Mouse (Mus musculus) adrenal gland, postnatal 10 days (tissue): ENCODE measurements at regions not wholly inside any gene's neighbourhood (a gene's known extent, or its start where the extent isn't known, plus 50 kb on each side); places are given as distances from the start of the nearest gene placed in this dataset.

Experiments used
- DNase-seq: peaks from one replicate; pipeline ENCODE4 v3.0.0; 2021; ENCODE audit warnings: mixed read lengths

DNA sequence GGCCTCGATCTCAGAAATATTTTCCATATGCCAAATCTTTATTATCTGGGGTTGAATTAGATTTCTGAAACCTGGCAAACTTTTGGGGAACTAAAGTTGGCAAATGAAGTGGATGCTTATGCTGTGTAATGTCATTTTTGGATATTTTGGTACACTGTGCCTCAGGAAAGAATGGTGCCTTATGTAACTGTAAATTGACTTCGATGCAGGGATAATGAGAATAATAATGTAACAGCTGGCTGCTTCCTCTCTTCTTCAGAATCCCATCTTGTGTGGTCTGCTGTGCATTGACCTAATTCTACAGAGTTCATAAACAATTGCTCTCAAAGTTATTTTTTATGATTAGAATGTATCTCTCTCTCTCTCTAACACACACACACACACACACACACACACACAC is 545.6 kb downstream of the Tfap2b start:
- DNase-seq: no peak

DNA sequence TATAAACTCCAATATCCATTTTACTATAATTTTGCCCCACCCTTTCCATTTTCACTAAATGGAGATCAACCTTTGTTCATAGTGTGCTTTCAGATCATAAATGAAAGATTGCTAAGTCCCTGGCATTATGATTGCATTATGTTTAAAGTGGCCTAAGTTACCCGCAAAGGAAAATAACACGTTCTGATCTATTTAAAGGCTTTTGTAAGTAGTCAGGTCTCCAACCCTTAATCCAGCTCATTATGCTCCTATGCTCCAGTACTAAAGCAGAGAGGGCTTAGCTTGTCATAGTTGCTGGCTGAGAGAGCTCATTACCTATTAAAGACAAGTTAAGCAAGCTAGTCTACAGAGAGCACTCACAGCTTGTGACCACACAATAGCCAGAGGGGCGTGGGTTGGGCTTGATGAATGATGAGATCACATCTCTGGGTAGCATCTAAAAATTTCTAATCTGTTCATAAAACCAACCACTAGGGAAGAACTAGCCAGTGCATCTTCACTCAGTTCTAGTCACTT is 549.3 kb downstream of the Tfap2b start:
- DNase-seq: no peak

DNA sequence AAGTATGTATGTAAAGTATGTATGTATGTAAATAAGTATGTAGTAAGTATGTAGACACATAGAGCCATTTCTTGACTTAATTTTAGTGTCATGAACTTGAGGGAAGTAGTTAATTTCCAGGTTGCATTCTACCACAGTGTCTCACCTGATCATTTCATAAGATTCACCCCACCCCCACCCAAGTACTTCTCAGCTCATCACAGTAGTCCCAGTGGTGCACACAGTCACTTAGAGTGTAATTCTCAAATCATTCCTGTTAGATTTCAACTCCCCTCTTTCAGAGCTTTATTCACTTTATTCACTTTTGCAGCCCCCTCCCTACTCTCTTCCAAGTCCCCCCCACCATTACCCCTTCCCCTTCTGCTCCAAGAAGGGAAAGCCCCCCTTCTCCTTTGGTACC is 558.2 kb downstream of the Tfap2b start:
- no peak for DNase-seq

DNA sequence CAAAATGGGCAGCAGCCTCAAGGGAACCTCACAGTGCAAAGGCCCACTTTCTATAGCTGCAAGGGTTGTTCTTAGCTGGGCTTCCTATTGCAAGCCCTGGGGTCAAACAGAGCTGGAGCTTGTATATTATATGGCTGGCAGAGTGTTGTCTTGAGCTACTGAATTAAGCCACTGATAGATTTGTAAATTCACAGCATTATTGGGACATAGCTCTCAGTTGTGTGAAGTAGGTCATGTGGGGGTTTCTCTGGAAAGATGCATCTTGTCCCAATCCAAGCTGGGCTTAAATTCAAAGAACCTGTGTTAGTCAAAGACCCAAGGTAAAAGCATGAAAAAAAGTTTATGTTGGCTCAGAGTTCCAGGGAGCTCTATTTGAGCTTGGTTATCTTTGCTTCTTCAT is 563.6 kb downstream of the Tfap2b start:
- no peak for DNase-seq

DNA sequence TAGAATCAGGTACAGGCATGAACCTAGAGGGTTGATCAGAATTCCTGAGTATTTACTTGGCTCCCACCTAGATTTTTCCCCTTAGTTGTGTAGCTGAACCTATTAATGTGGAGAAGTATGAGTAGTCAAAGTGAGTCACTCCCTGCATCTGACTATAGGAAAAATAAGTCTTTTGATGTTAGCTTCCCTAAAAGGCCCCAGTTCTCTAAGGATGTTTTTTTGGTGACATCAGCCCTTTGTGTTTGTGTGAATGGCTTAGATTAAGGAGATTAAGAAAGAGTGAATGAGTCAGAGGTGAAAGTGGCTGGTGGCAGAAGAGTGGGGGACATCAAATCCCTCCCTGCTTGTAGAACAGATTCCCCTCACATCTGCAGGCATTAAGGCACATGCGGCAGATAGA is 565.8 kb downstream of the Tfap2b start:
- DNase-seq: no peak

DNA sequence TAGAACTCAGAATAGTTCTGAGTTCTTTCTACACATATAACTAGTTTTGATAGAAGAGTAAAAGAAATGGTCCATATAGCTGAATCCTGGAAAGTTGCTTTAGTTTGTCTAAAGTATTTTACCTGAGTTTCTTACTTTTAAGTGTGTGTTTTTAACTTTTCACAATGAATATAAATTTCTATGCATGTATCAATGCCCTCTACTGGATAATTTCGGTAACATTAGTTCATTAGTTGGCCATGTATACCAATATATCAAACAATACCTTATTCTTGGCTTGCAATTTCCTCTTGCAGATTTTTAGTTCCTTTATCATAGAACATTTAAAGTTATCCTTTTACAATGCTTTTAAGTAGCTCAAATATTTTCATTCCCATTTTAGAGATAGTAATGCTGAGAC is 568.8 kb downstream of the Tfap2b start:
- no peak for DNase-seq

DNA sequence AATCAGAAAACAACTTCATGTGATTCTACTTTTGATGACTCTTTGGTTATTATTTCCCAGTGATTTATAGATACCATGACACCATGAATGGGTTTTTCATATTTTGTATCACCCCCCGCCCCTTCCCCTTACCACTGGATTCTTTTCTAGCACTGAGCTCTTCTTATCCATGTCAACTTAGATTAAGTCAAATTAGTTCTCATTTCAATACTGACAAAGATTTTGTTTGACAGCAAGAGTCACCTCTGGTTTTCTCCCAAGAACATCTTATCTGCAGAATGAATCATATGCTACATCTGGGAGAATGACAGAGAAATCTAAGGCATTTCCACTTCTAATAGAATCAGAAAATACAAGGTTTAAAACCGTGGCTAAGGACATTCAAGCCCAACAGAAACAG is 578.3 kb downstream of the Tfap2b start:
- no peak for DNase-seq

DNA sequence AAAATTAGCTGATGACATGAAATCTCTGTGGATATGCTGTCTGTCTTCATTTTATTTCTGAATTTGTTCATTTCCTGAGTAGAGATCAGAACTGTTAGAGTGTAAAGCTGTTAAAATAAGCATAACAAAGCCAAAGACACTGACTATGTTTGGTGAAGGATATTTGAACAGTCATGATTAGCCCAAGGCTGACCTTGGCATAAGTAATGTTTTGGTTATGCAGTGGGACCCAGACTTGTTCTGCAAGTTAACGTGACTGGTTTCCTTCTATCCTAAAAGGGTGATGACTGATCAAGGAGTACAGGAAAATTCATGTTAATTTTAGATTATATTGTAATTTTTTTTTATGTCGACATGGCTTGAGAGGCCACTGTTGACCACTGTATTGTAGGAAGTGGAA is 585.4 kb downstream of the Tfap2b start:
- DNase-seq: no peak

DNA sequence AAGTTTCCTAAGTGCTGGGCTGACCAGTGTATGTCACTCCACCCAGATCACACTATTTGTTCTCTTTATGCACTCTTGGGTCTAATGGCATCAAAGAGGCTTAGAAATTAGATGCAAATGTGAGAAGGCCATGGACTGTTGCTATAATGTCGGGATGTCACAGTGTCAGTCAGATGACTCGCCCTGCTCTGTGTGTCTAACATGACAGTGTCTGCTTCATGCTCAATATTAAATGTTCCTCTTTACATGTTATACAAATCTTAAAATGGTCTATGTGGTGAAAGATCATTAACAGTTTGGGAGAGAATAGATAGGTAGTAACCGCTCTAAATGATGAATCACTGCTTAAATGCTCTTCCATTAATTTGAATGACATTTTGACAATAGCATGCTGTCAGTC is 617.2 kb downstream of the Tfap2b start:
- DNase-seq: no peak

DNA sequence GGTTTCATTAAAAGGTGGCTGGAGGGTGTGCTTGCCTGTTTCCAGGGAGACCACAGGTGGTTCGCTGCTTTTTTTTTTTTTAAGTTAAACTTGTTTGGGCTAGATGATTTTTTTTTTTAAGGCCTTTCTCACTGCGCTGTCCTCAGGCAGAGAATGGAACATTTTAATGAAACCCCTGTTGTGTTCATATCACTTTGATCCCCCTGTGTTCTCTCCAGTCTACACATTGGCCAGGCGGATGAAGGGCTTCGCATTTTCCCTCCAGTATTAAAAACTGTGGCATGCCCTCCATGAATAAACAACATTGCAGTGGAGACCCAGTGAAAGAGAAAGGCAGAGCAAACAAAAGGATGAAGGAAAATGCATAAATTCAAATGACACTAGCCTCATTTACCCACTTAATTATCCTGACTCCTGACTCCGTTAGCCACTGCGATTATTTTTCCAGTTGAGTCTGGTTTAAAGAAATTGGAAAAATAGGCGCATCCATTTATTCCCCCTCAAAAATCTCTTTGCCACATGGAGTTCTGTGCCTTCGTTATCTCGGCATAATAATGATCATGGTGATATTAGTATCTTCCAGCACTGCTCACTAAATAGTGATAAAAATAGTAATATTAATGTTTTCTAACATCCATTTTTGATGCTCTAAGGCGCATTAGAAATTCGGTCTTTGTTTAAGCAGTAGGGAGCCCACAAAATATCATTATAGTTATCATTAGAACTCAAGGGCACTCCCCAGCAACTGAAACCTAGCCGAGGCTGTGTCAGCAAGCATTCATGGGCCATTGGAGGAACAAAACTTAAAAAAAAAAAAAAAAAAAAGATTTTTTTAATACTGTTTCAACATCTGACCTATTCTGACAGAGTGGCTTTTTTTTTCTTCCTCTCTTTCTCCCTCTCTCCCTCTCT is 618.0 kb downstream of the Tfap2b start:
- DNase-seq: no peak

DNA sequence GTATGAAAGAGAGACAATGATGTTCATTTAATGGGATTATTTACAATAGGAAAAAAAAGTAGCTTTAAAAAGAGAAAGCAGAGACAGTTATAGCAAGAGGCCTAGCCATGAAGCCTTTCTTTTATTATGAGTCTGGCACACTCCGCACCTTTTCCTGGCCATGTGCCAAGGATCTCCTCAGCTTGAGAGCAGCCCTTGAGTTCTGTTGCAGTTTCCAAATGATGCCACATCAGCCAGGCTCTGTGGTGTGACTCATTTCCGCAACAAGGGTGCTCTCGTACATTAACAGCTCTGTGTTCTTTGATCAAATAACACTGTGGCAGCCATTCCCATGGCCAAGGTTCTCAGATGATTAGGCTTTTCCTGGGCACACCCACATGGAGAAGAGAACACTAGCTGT is 641.2 kb downstream of the Tfap2b start:
- peak; percentile 36 for DNase-seq

DNA sequence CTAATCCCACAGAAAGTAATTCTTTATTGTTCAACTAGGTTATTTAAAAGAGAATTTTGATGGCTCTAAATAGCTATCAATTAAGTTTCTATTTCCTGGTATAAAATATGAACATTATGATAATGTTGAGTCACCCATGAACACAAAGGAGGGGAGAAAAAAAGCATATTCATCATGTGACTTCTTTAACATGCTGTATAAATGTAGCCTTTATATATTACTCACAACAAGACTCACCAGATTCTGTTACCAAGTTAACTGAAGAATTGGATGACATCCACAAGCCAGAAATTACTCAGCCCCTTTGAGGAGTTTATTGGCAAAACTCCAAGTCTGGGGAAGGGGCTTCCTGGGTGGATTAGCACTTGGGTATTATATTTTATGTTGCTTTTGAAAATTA is 648.5 kb downstream of the Tfap2b start:
- DNase-seq: no peak

DNA sequence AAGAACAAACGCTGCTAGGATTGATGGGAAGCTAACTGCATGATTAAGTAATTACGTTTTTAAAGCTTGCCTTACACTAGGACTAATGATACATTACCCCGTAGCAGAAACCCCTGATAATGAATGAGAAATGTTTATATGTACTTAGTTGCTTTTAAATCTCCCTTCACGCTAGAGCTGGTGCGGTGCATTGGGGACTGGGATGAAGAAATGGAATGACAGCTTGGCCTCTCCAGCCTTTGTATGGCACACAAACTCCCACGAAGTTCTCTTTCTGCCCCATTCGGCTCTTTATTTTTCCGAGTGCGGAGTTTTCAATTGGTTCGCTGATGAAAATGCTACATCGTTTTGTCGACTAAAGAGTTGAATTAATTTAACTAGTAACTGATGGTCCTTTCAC is 659.8 kb downstream of the Tfap2b start:
- DNase-seq: no peak

DNA sequence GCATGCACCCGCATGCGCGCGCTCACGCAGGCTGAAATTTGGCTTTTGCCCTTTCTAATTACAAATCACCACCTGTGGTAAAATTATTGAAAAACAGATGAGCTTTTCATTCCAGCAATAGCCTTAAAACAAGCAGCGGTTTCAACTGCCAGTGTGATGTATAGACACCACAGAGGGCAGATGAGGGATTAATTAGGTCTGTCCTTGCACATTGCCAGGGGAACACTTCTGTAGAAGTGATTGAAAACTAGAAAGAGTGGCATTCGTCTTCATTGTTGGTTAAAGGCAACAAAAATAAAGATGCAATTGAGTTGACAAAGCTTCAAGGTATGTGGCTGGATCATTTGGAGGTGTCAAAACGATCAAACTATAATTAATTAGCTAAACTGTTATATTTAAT is 672.5 kb downstream of the Tfap2b start:
- no peak for DNase-seq

DNA sequence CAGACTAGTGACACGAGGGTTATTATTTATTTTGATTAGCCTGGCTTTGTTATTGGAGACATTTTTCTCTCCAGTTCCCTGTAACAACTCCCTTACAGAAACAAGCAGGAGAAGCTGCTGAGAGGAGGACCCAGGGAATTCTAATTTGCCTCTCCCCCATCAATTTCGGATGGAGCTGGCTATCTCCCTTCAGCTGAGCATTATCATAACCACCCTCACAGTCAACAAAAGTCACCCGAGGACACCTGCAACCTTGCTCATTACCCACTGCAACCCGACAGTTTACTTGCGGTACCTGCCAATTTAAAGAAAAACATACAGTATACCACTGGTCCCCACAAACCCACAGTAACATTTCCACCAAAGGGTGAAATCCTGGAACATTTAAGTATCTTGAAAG is 690.7 kb downstream of the Tfap2b start:
- DNase-seq: no peak

DNA sequence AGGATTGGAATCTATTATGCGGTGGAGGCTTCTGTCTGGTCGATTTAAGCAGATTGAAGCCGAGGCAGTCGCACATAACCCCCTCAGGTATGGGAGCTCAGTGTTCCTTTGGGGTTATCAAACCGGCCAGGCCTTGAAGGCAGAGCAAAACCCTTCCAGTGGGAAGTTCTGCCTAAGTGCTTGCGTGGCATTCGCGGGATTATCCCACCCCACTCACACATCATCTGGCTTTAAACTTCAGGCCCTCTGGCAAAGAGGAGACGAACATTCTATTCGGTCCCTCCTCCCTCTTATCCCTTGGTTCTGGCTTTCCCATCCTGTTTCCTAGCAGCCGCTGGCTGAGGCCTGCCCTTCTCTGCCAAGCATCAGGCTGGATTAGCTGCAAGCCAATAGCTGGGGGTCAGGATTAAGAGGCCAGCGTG is 691.2 kb downstream of the Tfap2b start:
- DNase-seq: no peak

DNA sequence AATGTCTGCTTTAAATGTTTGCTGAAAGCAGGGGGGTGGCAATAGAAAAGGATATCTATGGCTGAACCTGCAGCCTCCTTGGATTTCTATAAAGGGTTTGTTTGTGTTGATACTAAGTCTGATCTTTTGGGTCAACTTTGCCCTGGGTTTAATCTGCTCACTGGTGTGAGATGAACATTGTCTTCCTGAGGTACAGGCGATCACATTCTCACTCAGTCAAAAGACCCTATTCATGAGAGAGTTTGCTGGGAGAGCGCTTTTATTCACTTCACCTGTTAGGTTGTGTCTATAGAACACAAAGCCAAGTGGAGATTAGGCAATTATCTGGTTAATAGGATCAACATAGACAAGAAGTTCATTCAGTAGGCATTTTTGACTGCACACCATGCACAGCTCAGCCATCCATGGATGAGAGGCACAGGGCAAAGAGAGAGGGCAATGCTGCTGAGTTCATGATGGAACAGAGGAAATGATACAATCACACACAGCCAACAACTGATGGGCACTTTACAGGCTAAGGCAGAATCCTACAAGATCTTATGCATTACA is 692.3 kb downstream of the Tfap2b start:
- DNase-seq: no peak

DNA sequence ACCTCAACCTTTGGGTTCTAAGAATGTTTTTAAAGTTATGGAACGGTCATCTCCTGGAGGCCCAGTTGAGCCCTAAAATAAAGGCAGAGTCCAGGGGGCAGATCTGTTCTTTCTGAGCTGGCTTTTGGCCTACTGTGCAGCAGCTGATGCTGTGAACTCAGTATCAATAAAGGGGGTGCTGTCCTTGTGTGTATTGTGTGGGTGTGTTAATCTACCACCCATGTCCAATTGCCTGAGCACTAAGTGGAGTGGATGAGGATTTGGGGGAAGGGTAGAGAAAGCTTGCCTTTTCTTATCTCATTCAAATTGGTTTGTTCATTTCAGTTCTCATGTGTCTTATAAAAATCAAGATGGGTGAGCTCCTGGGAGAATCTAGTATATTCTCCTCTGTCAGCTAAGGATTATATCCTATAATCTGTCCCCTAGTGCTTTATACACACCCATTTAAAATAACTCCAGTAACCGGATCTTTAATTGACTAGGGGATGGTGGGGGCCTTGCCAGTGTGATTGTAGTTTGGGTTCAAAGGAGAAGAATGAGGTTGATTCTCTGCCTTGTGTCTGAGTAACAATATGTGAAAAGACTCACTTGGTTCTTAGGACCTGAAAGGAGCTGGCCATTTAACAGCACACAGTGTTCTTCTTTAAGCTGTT is 703.6 kb downstream of the Tfap2b start:
- no peak for DNase-seq

DNA sequence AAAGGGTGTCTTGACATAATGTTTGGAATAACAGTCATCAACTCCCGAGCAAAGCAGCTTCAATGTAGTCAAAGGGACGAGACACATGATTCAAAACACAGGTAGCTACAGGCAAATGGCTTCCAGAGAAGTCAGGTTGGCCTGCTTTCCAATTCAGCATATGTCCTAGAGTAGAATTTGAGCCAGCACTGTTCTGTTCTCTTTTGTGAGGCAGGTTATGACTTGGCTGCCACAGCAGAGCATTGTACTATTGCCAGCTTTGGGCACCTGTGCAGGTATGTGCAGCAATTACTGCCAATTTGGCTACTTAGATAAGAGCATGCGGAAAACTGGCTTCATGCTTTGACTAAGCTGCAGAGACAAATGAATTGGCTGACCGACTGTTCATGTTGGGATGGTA is 699.1 kb downstream of the Pkhd1 start:
- no peak for DNase-seq

DNA sequence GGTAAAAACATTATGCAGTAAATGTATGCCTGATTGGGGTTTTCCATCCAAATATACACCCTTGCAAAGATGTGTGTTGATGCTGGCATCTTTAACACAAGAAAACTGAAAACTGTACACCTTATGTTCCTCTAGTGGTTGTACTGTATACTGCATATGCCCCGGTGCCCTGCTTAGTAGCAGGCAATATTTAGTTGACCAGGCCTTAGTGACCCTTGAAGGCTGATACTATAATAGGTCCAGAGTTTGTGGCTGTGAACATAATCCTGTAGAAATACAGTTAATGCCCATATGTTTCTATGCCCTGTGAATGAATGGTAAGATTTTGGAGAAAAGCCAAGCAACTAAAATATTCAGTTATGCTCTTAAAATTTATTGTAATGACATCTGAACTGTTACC is 690.7 kb downstream of the Pkhd1 start:
- no peak for DNase-seq

DNA sequence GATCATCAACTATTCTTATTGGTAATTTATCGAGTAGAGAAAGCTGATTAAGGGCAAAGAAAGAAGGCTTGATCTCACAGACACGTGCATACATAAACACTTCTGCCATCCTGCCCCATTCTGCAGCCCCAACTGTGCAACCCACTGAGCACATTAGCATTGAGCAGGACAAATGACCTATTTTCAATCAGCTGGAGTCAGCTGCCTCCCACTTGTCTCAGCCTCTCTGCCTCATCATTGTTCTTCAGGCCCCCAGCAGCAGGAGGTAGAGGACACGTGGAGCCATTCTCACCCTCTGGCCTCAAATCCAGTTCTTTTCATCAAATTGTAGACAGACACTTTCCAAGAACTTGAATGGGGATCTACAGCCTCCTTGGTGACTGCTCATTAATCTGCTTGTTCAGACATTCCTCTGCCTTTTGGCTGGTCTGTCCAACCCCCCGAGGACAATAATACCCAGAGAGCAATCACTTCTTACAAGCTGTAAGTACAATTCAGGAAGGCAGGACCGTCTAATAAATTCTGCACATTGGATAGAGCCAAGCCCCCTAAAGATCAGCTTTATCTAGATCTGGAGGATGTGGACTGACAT is 690.0 kb downstream of the Pkhd1 start:
- DNase-seq: no peak

DNA sequence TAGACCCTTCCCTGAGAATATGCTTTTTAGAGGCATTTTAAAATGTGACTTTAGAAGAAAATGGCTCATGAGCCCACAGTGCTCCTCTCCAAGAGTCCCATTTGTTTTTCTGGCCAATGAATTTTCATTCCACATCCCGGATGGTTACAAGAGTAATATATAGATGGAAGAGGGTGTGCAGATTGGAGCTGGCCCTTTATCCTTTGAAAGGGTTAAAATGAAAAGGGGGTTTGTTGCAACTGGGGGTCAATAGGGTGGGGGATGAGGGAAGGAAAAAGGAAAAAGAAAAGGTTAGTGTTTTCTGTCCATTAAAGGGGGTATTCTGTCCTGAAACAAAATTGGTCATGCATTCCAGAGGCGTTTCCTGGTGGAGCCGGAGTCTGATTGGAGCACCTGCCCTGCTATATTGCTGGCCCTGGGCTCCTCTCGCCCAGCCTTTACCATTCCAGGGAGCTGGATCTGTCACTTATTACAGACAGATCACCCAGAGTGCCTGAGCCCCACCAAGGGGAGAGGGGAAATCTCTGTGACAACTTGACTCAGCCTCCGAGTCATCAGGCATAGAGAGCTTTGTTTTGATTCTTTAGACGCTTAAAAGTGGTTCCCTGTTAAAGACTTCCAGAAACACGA is 666.7 kb downstream of the Pkhd1 start:
- no peak for DNase-seq
